Mouse (Mus musculus) erythroblast, embryonic 14.5 days (primary cell): Measurements from ENCODE around the gene Neu3.

Experiments used
- GATA1 ChIP-seq: IDR thresholded peaks from 2 replicates; pipeline ENCODE4 v1.6.1; 2012; ENCODE audit warnings: low read length, inconsistent platforms, mixed read lengths
- TAL1 ChIP-seq: IDR thresholded peaks from 3 replicates; pipeline ENCODE4 v1.6.1; 2012; ENCODE audit warnings: low read length, inconsistent platforms, mixed read lengths

- no peak for TF ChIP-seq TAL1
- no peak for TF ChIP-seq GATA1
Observed at GRCm38 (mm10) chr7:99845533-99846236, 17.5 kb upstream of the Neu3 start.
